Mouse (Mus musculus) mature B cell (primary cell): ENCODE measurements around the gene Fcf1.

Experiments
- in situ Hi-C: fragments of 300-500 bp; cut with MboI; formaldehyde crosslinking; loops from 2 replicates; pipeline ENCODE4 v1.14.3; 2019

Fcf1 gene

DNA sequence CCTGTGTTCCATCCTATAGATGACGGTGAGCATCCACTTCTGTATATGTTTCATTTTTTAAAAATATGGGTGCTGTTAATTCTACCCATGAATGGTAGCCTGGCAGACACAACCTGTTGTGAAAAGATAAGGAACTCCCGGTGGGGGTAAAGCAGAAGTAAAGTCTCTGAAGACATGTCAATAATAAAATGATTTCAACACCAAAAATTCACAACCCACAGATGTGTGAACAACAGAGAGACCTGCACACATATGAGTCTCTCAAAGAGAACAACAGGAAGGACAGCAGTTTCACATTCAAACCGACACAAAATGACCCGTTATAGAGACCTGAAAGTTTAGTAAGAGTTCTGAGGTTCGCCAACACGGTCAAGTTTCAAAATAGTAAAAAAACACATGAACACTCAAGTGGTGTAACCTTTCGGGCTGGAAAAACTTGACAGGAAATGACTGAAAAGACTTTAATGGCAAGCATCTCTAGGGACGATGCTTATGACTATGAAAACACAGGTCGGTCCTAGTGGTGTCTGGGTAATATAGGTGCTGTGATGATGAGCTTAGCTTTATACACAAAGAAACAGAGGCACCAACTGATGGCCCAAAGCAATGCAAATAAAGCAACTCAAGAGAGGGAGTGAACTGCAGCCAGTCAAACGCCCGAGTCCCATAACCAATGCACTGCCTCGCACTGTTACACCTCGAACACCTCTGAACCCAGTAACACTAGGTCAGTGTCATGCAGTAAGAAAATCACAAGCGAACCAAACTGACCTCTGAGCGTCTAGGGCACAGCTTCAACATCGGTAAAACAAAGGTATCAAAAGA is 1.7 kb upstream of the Fcf1 start:
- in situ Hi-C loops: no loop called here

DNA sequence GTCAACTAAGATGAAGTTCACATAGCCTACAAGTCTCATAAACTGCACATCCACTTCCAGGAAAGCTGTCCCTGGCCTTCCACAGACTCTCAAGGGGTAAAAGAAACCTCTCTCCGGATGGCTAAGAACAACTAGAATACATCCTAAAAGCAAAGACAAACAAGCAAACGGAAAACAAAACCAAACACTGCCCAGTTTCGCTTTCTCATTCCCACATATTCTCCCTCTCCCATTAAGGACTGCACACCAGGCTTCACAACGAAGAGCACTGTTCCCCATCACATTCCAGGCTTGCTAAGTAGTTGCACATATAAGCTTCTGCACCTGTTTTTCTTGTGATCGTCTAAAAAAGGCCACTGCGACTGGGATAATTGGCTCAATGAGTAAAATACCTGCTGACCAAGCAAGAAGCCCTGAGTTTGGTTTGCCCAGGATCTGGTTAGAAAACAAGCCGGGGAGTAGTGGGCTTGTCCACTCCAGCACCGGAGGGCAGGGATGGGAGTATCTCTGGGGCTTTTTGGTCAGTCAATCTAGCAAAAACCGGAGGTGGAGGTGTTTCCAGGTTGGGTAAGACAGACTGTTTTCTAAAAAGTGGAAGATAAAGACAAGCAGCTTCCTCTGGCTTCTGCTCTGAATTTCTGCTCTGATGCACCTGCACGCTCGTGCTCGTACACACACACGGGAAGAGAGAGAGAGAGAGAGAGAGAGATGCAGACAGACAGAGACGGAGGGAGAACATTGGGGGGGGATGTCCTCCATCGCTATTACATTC is 855 bp upstream of the Fcf1 start:
- in situ Hi-C loops: no loop called here

- in situ Hi-C loops: no loop called here
These were observed 8.7 kb downstream of the Fcf1 start for GRCm38 (mm10) chr12:84979264-84979862.

DNA sequence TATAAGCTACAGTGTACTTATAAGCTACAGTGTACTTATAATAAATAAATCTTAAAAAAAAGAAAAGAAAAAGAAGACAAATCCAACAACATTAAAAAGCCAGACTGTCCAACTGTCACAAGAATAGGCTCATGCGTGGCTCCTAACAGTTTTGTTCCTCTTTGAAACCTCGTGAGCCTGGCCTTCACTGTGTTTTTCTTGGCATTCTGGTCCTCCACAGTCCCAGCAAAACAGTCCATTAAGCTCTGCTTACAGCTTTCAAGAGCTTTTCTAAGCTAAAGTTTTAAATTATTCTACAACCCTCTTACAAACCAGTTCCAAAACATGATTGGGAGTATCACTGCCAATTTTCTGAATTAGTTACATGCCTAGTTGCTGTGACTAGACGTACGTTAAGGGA is 18.8 kb downstream of the Fcf1 start:
- in situ Hi-C loops: no loop called here

DNA sequence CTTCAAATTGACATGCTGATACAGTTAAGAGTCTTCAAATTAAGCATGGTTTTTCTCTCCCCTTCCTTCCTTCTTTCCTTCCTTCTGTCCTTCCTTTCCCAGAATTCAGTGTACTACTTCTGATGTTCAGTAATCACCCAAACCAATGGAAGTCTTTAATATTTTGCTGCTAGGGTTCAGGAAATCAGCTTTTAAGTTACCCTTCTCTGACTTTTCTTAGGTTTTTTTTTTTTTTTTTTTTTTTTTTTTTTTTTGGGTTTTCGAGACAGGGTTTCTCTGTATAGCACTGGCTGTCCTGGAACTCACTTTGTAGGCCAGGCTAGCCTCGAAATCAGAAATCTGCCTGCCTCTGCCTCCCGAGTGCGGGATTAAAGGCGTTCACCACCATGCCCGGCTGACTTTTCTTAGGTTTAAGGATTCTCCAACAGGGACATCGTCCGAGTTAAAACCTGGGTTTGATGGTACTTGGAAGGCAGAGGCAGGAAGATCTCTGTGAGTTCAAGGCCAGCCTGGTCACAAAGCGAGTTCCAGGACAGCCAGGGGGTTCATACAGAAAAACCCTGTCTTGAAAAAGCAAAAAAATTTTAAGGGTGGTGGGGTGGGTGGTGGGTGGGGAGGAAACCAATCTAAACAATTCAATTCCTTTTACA is 24.5 kb downstream of the Fcf1 start:
- in situ Hi-C loops: no loop called here

DNA sequence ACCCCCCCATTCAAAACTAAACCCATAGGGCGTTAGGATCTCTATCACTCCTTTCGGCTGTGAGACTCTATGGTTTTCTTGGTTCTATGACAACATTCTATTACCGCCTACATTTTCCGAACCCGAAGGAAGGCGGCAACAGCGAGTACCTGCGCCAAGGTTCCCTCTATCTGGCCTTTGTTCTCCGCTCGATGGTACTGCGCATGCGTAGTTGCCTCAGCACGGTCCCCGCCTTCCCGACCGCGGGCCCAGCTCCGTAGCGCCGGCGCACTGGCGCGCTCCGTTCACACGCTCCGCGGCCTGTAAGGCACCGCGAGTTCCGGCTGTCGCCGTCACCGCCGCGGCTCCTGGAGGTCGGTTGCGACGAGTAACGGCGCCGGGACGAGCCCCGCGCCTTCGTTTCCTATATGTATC is 25.4 kb downstream of the Fcf1 start, which contains the start of gene Ylpm1:
Gene Ylpm1, plus strand, starts transcription at position 239 of the 414 bp plus-strand sequence.
- in situ Hi-C loops: no loop called here

DNA sequence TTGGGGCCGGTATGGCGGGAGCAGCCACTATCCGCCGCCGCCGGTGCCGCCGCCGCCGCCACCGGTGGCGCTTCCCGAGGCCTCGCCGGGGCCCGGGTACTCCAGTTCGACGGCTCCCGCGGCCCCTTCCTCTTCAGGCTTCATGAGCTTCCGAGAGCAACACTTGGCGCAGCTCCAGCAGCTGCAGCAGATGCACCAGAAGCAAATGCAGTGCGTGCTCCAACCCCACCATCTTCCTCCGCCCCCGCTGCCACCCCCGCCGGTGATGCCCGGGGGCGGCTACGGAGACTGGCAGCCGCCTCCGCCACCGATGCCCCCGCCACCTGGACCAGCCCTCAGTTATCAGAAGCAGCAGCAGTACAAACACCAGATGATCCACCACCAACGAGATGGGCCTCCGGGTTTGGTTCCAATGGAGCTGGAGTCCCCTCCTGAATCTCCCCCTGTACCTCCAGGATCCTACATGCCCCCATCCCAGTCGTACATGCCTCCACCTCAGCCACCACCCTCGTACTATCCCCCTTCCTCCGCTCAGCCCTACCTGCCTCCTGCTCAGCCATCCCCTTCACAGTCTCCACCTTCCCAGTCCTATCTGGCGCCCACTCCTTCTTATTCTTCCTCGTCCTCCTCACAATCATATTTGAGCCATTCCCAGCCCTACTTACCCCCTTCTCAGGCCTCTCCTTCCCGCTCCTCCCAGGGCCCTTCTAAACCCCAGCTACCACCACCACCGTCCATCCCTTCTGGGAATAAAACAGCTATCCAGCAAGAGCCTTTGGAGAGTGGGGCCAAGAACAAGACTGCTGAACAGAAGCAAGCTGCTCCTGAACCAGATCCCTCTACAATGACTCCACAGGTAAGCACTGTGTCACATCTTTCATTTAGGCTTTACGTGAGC is 26.1 kb downstream of the Fcf1 start:
- in situ Hi-C loops: no loop called here

GRCm38 (mm10) chr12:84999053-84999452 is 28.4 kb downstream of the Fcf1 start:
- in situ Hi-C loops: no loop called here

DNA sequence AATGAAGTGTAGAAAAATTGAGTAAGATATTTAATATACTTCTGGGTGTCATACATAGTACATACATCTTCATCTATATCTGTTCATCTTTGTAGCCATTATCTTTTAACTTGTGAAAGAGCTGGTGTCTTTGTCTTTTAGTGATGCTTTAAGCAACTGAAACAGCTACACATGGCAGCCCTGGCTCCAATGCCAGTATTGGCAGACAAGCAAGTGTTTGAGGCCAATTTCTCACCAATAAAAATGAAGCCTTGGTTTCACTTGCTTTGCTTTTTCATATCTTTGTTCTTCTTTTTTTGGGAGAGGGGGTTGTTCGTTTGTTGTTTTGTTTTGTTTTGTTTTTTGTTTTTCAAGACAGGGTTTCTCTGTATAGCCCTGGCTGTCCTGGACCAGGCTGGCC is 35.5 kb downstream of the Fcf1 start:
- in situ Hi-C loops: no loop called here

GRCm38 (mm10) chr12:85007021-85007420 is 36.3 kb downstream of the Fcf1 start:
- in situ Hi-C loops: no loop called here

- in situ Hi-C loops: no loop called here
These were observed 39.1 kb downstream of the Fcf1 start for GRCm38 (mm10) chr12:85009776-85010175.

GRCm38 (mm10) chr12:85010541-85010940 is 39.8 kb downstream of the Fcf1 start:
- in situ Hi-C loops: no loop called here

GRCm38 (mm10) chr12:85012185-85012584 is 41.5 kb downstream of the Fcf1 start:
- in situ Hi-C loops: no loop called here

DNA sequence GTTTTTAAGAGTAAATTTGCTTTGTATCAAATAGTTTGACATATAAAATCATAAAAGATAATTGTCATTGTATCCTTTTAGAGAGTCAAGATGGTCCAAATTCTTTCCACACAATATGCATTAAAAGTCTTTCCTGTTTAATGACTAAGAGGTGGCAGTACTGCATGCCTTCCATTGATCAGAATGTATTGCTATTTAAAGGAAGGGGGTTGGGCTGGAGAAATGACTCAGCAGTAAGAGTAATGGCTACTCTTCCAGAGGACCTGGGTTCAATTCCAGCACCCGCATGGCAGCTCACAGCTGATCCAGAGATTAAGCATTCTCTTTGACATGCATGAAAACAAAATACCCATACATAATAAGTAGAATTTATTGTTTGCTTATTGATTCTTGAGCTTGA is 51.4 kb downstream of the Fcf1 start:
- in situ Hi-C loops: no loop called here

DNA sequence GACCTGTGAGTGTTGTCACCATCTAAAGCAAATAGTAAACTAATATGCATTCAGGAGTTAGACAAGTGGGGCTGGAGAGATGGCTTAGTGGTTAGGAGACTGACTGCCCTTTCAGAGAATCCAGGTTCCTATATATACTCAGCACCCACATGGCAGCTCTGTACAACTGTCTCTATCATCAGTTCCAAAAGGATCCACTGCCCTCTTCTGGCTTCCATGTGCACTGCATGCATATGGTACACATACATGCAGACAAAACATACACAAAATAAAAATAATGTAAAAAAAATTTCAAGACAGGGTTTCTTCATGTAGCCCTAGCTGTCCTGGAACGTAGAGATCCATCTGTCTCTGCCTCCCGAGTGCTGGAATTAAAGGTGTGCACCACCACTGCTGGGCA is 62.0 kb downstream of the Fcf1 start:
- in situ Hi-C loops: no loop called here
